Mouse (Mus musculus) hindbrain, embryonic 14.5 days (tissue): ENCODE results near the gene Slc25a45. TPM values are rescaled to one million over a fixed set of nuclear protein-coding genes. Genes with fewer than 3 reads are reported as not detected.

Source experiments
- ATAC-seq: fragments of 200-750 bp; cut with Nextera tagmentation; 2 replicates; pipeline ENCODE4 v1.8.0; 2017; ENCODE audit warnings: moderate number of reproducible peaks, mild to moderate bottlenecking, moderate TSS enrichment, moderate library complexity; ENCODE audit not compliant: low FRiP score
- DNase-seq: peaks from one replicate; pipeline ENCODE4 v3.0.0-alpha.2; 2015; ENCODE audit warnings: low spot score
- H3K27ac ChIP-seq: fragments of 300-500 bp; sonication (generic); 2 replicates; pipeline ENCODE4 v1.5.1; 2014; ENCODE audit warnings: mild to moderate bottlenecking, moderate library complexity
- H3K27me3 ChIP-seq: fragments of 300-500 bp; sonication (generic); 2 replicates; pipeline ENCODE4 v1.6.1; 2014; ENCODE audit warnings: mild to moderate bottlenecking, low read length, mixed read lengths; ENCODE audit not compliant: control insufficient read depth, insufficient read depth
- H3K36me3 ChIP-seq: fragments of 300-500 bp; sonication (generic); replicated peaks from 2 replicates; pipeline ENCODE4 v1.6.1; 2014; ENCODE audit not compliant: control insufficient read depth, insufficient read depth
- H3K4me1 ChIP-seq: fragments of 300-500 bp; sonication (generic); replicated peaks from 2 replicates; pipeline ENCODE4 v1.6.1; 2014; ENCODE audit warnings: antibody characterized with exemption, low read length, mixed read lengths; ENCODE audit not compliant: control insufficient read depth, insufficient read depth
- H3K4me2 ChIP-seq: fragments of 300-500 bp; sonication (generic); replicated peaks from 2 replicates; pipeline ENCODE4 v1.6.1; 2014; ENCODE audit warnings: mild to moderate bottlenecking, moderate library complexity
- H3K4me3 ChIP-seq: fragments of 300-500 bp; sonication (generic); replicated peaks from 2 replicates; pipeline ENCODE4 v1.5.1; 2014; ENCODE audit warnings: mild to moderate bottlenecking, low read length
- H3K9ac ChIP-seq: fragments of 300-500 bp; sonication (generic); 2 replicates; pipeline ENCODE4 v1.6.1; 2014
- H3K9me3 ChIP-seq: fragments of 300-500 bp; sonication (generic); 2 replicates; pipeline ENCODE4 v1.6.1; 2016; ENCODE audit warnings: low read length; ENCODE audit not compliant: control insufficient read depth
- WGBS: fragments of 180-500 bp; shearing (Covaris S2); extraction: QIAGEN DNeasy Blood & Tissue Kit; methylation state at CpG from one replicate; pipeline ENCODE4 v1.1.7; 2014; 5-methylcytosine and 5-hydroxymethylcytosine counted together
- polyA plus RNA-seq: library from polyadenylated mRNA; unstranded; fragments of >200 nt; fragmentation: Nextera tagmentation; extraction: Ambion mirVana; gene quantifications from 2 replicates; pipeline ENCODE4 v1.2.1, GENCODE M21; 2014

The Slc25a45 gene
- polyA plus RNA-seq, 1 experiment from 2014 or later = 1.5 TPM

DNA sequence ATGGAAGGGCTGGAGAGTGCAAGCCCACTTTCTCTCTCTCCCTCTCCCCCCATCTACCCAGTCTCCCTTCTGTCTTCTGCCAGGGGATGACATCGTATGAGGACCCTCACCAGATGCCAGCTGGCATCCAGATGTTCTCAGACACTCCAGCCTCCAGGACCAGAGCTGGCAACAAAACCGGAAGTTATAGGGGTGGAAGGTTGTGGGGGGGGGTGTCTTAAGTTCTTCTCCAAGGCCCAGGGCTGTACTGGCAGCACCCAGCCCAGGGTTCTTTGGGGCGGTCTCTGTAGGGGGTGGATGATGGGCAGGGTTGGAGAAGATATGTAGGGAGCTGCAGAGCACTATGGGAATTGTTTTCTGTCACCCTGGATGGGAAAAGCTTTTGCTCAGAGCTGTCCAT, 50.9 kb downstream of the Slc25a45 start:
- Histone ChIP-seq H3K4me2 (no peak overlapping the region), H3K4me3 (no peak overlapping the region), H3K4me1 (peaks cover 4% of the 10 kb centered on the region; the same call in 1 of the 2 replicates), H3K9me3 (no peaks in the 10 kb centered on the region), H3K27me3 (no peaks in the 10 kb centered on the region), H3K9ac (no peak overlapping the region), H3K36me3 (no peaks in the 10 kb centered on the region), H3K27ac (no peak overlapping the region)
- DNase-seq (no peak), ATAC-seq (no peak)
- WGBS = 81% methylated on average over 3 of the region's 3 CpGs

DNA sequence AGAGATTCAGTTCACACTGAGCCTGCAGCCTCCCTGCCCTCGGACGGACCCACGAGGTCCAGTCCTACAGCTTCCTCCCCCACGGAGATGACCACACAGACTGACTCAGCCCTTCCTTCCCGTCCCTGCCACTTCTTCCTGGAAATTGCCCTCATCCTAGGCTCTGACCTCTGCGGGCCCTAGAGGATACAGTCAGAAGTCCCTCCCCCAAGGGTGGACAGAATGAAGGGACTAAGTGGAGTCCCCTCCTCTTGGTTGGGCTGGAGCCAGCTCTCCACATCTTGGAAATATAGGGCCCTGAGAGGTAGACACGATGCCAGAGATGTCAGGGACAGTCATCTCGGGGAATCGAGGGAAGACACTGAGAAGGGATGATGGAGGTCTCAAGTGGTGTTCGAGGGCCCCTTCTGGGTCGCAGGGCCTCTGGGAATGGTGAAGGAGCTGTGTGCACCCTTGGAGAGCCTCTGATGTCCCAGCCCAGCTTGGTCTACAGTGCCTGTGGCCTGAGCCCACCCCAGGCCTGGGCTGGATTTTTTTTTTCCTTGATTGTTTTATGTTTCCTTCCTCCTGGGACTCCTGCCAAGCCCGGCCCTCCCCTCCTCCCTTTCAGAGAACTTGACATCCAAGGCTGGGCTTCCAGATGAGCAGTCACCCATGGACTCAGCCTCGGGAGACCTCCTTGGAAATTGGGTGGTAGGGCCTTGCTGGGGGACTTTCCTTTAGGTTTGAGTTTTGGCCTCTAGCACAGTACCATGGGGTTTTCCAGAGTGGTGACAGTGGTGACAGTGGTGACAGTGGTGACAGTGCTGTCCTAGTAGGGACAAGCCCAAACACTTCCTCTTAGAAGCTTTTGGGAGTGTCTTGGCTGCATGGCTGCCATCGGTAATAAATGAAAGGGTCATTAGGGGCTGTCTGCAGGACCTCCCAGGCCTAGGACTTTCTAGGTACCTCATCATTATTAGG, 52.3 kb downstream of the Slc25a45 start:
- Histone ChIP-seq H3K27ac (no peak overlapping the region), H3K4me2 (no peak overlapping the region), H3K27me3 (no peaks in the 10 kb centered on the region), H3K9me3 (no peaks in the 10 kb centered on the region), H3K4me3 (no peak overlapping the region), H3K9ac (no peak overlapping the region), H3K4me1 (0 out of 2 replicates have a peak, but pooled peaks cover 4% of the 10 kb centered on the region), H3K36me3 (no peaks in the 10 kb centered on the region)
- WGBS = 73% methylated on average over 14 of the region's 14 CpGs
- no peak for DNase-seq
- ATAC-seq = no peak

DNA sequence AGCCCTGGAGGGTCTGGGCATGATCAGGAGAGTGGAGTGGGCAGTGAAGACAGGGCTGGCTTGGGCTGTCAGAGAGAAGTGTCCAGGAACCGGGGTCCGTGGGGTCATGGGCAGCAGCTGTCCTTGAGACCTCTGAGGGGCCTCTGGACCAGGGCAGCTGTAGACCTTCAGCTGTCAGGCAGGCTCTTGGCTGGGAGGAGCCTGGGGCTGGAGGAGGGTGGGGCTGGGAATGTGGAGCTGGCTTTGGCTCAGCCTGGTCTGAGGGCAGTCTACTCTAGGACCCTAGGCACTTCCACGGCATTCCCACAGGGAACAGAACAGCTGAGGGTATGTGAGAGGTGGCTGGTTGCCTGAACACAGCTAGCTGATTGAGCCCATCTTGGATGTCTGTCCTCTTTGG, 57.7 kb downstream of the Slc25a45 start:
- H3K4me2 ChIP-seq = no peak overlapping the region
- H3K27ac ChIP-seq = no peak overlapping the region
- no peak overlapping the region for H3K4me3 ChIP-seq
- DNase-seq (no peak), ATAC-seq (no peak)
- H3K4me1 ChIP-seq = peaks cover 9% of the 10 kb centered on the region; the same call in 1 of the 2 replicates
- H3K9ac ChIP-seq = no peak overlapping the region
- no peaks in the 10 kb centered on the region for H3K9me3 ChIP-seq
- no peaks in the 10 kb centered on the region for H3K36me3 ChIP-seq
- H3K27me3 ChIP-seq = no peaks in the 10 kb centered on the region
- 75% methylated on average over 3 of the region's 3 CpGs for WGBS

Other genes with a start within 250 kb of the Slc25a45 start
- gene Rela, start 240.3 kb upstream of the Slc25a45 start, polyA plus RNA-seq = 30.2 and 31.0 TPM in 2 replicates
- 12.7 and 16.2 TPM in 2 replicates for gene Sipa1, start 214.1 kb upstream of the Slc25a45 start, polyA plus RNA-seq
- gene Map3k11, start 189.1 kb upstream of the Slc25a45 start, polyA plus RNA-seq = 11.4 and 11.5 TPM in 2 replicates
- gene Pcnx3, start 188.9 kb upstream of the Slc25a45 start, polyA plus RNA-seq = 28.3 and 32.1 TPM in 2 replicates
- gene Kcnk7, start 173.4 kb upstream of the Slc25a45 start, polyA plus RNA-seq = 0.36 TPM in 1 of 2 replicates, not detected in the other
- gene Ehbp1l1, start 151.5 kb upstream of the Slc25a45 start, polyA plus RNA-seq = 9.2 and 12.5 TPM in 2 replicates
- 140 and 144 TPM in 2 replicates for gene Fam89b, start 148.2 kb upstream of the Slc25a45 start, polyA plus RNA-seq
- 13.8 and 15.8 TPM in 2 replicates for gene Ltbp3, start 136.9 kb upstream of the Slc25a45 start, polyA plus RNA-seq
- 73.5 and 76.7 TPM in 2 replicates for gene Scyl1, start 106.4 kb upstream of the Slc25a45 start, polyA plus RNA-seq
- 11.3 and 13.1 TPM in 2 replicates for gene Frmd8, start 2.5 kb upstream of the Slc25a45 start, polyA plus RNA-seq
- gene Tigd3, start 16.3 kb downstream of the Slc25a45 start, polyA plus RNA-seq = 6.1 and 9.4 TPM in 2 replicates
- gene Dpf2, start 35.2 kb downstream of the Slc25a45 start, polyA plus RNA-seq = 88.2 and 94.7 TPM in 2 replicates
- gene Cdc42ep2, start 47.0 kb downstream of the Slc25a45 start, polyA plus RNA-seq = 16.9 and 18.5 TPM in 2 replicates
- 22.2 and 24.2 TPM in 2 replicates for gene Pola2, start 86.4 kb downstream of the Slc25a45 start, polyA plus RNA-seq
- gene Slc22a20, start 108.3 kb downstream of the Slc25a45 start, polyA plus RNA-seq = not detected in 2 replicates
- 5.4 and 6.5 TPM in 2 replicates for gene Capn1, start 138.1 kb downstream of the Slc25a45 start, polyA plus RNA-seq
- 28.7 and 32.9 TPM in 2 replicates for gene Syvn1, start 168.8 kb downstream of the Slc25a45 start, polyA plus RNA-seq
- gene Mrpl49, start 180.0 kb downstream of the Slc25a45 start, polyA plus RNA-seq = 64.2 and 64.5 TPM in 2 replicates
- 537 and 672 TPM in 2 replicates for gene Fau, start 180.0 kb downstream of the Slc25a45 start, polyA plus RNA-seq
- gene Znhit2, start 183.4 kb downstream of the Slc25a45 start, polyA plus RNA-seq = 35.3 and 36.3 TPM in 2 replicates
- gene Tm7sf2, start 190.6 kb downstream of the Slc25a45 start, polyA plus RNA-seq = 58.9 and 59.8 TPM in 2 replicates
- gene Vps51, start 199.4 kb downstream of the Slc25a45 start, polyA plus RNA-seq = 71.7 and 74.2 TPM in 2 replicates
- gene Tmem262, start 202.2 kb downstream of the Slc25a45 start, polyA plus RNA-seq = not detected in 2 replicates
- gene Gm28374, start 204.4 kb downstream of the Slc25a45 start, polyA plus RNA-seq = 1.0 and 1.2 TPM in 2 replicates
- 75.1 and 75.4 TPM in 2 replicates for gene Zfpl1, start 207.1 kb downstream of the Slc25a45 start, polyA plus RNA-seq
- 6.3 and 6.8 TPM in 2 replicates for gene Cdca5, start 207.2 kb downstream of the Slc25a45 start, polyA plus RNA-seq
- gene AC131692.1, start 216.6 kb downstream of the Slc25a45 start, polyA plus RNA-seq = not detected in 2 replicates
- gene Naaladl1, start 228.0 kb downstream of the Slc25a45 start, polyA plus RNA-seq = 0.52 and 0.59 TPM in 2 replicates
- 51.3 and 54.5 TPM in 2 replicates for gene Sac3d1, start 240.8 kb downstream of the Slc25a45 start, polyA plus RNA-seq